Mouse (Mus musculus) heart, adult 2 months (tissue): ENCODE data around the gene Gm49405.

ENCODE experiments used
- CTCF ChIP-seq: fragments of 200-600 bp; IDR thresholded peaks from 2 replicates; pipeline ENCODE4 v1.8.1; 2022; ENCODE audit warnings: antibody characterized with exemption, mild to moderate bottlenecking, moderate library complexity
- EP300 ChIP-seq: fragments of 200-500 bp; IDR thresholded peaks from 2 replicates; pipeline ENCODE4 v1.6.1; 2011; ENCODE audit warnings: low read depth, low read length, control low read depth; ENCODE audit not compliant: insufficient read depth
- POLR2A ChIP-seq: fragments of 200-500 bp; IDR thresholded peaks from 2 replicates; pipeline ENCODE4 v1.6.1; 2011; ENCODE audit warnings: mild to moderate bottlenecking, low read depth, low read length, control low read depth; ENCODE audit not compliant: insufficient read depth

DNA sequence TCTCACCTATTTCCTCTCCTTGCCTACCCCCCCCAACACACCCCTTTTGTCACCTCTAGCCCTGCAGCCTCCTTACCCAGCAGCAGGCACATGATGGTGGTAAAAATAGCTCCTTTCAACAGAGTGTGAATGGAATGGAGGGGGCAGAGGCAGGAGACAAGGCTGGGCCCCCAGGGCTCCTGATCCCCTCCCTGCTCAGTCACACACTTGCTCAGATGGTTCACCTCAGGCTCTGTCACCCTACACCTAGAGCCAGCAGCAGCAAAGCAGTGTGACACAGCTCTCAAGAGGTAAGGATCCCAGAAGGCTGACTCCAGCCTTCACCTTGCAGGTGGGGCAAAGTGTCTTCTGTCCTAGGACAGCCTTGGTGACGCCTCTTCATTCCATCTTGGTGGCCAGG, 2.7 kb downstream of the Gm49405 start, which contains the start of gene Doc2g:
- TF ChIP-seq CTCF (no peak), POLR2A (peak; percentile 71), EP300 (peak; percentile 90)
